Mouse (Mus musculus) layer of hippocampus, adult 9-11 months (tissue): ENCODE measurements around the gene C1qtnf2.

Experiments
- DNase-seq: peaks from one replicate; pipeline ENCODE4 v3.0.0; 2022

Gene C1qtnf2

GRCm38 (mm10) chr11:43537074-43537473 is 63.0 kb downstream of the C1qtnf2 start:
- DNase-seq, result no peak

GRCm38 (mm10) chr11:43539863-43540262 is 65.8 kb downstream of the C1qtnf2 start:
- no peak for DNase-seq
